Mouse (Mus musculus) gastrocnemius, postnatal 36 days (tissue): ENCODE measurements around the gene Cntnap1. TPM values are rescaled to one million over a fixed set of nuclear protein-coding genes. Genes with fewer than 3 reads are reported as not detected.
"Not testable (repeated sequence)": the region's sequence is repeated elsewhere in the genome, so short reads cannot be mapped to it uniquely, and the experiment has no call there.

ENCODE experiments used
- DNase-seq, 2 experiments: peaks; one replicate each; pipeline ENCODE4 v3.0.0; 2022
- intact Hi-C: fragments of 180-260 bp; cut with DNase I; formaldehyde crosslinking; loops from one replicate; pipeline ENCODE4 v1.15.1; 2025
- total RNA-seq, 2 experiments: library from RNA; stranded (reverse); gene quantifications; 2 replicates each; pipeline ENCODE4 v1.2.3; 2021

Cntnap1 gene
- total RNA-seq, 2 experiments from 2014 or later, result 1.1 to 2.1 TPM

DNA sequence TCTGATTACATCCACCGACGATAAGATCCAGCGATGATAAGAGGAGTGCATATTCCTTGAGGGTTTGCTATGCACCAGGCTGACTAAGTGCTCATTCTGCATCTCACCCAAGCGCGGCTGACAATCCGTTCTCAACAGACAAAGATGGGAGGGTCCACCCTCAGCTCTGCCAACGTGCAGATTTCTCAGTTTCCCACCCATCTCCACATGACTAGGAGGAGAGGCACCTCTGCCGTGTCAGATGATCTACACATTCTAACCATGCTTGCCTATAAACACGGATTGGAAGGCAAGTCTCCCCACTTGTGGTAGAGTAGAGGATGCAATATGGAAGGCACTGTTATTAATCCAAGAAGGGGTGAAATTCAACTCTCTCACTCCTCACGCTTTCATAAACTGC lies 21.6 kb upstream of the Cntnap1 start:
- intact Hi-C loops, result no loop called here
- no peak for DNase-seq

DNA sequence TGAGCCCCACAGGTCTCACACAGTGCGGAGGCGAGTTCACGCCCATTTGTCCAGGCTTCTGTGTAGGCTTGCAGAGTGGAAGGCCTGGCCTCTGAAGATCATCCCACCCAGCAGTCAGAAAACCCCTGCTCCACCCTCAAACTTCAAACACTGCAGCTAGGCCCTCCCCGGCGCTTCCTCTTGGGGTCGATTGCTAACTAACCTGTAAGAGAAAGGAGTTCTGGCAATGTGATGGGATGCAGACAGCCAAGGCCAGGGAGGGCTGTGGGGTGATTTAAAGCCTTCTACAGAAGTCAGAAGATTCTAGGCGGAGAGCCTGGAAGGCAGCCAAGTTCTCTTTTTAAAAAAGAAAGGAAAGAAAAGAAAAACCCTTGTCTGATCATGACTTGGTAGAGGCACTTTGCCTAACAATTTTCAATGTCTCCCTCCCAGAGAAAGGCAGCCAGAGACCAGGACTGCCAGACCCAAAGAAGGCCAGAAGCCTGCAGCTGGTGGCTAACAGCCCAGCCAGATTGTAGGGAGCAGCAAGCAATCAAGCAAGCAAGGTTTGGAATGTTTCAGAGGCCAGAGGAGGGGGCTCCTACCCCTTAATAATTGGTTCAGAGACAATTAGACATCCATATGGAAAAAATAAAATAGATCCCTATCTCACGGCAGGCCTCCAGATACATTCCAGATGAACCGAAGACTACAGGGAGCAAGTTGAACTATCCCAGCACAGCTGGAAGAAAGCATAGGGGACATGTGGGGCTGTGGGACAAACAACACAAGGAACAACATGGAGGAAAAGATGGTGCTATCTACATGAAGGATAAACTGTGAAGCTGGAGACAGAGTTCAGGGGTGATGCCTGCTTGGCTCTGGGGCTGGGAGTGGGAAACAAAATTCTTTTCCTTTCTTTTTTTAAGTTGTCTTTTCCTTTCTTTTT lies 20.9 kb upstream of the Cntnap1 start:
- intact Hi-C loops, result no loop called here
- peak in 1 of 2 experiments; percentile 52 for DNase-seq

GRCm38 (mm10) chr11:101151063-101151462 lies 19.3 kb upstream of the Cntnap1 start:
- intact Hi-C loops, result no loop called here
- DNase-seq, result no peak

- intact Hi-C loops, result no loop called here
- no peak for DNase-seq
These were observed 17.5 kb upstream of the Cntnap1 start for GRCm38 (mm10) chr11:101152825-101153224.

- intact Hi-C loops, result no loop called here
- DNase-seq, result no peak
These were observed 15.7 kb upstream of the Cntnap1 start for GRCm38 (mm10) chr11:101154648-101155047.

GRCm38 (mm10) chr11:101155151-101155550 lies 15.2 kb upstream of the Cntnap1 start:
- intact Hi-C loops, result no loop called here
- no peak for DNase-seq

DNA sequence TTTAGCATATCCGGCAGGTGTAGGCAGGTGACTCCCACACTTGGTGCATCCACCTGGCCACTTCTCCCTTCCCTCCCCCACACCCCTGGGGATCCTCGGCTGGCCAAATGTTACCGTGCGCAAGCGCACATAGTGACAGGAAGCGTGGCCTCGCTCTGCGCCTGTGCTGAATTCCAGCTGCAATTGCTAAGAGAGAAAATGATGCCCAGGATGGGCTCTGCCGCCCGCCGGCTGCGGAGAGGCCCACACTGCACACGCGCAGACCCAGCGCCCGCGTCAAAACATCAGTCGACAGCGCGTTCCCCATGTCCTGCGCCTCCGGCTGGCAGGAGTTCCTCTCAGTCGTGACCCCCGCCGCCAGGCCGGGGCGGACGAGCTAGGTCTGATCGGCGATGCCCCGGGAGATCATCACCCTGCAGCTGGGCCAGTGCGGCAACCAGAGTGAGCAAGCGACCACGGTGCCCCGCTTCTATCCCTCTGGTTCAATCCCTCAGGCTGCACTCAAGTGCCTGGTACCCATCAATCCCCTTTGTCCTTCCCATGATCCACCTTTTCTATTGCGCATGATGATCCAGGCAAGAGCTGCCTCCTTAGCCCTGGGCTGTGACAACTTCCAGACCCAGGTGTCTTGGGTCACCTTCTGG lies 14.5 kb upstream of the Cntnap1 start, which contains the start of gene Tubg2:
Gene Tubg2 (plus strand): TSS at position 180 of the 644 bp plus-strand sequence.
- DNase-seq, result no peak
- intact Hi-C loops, result no loop called here

DNA sequence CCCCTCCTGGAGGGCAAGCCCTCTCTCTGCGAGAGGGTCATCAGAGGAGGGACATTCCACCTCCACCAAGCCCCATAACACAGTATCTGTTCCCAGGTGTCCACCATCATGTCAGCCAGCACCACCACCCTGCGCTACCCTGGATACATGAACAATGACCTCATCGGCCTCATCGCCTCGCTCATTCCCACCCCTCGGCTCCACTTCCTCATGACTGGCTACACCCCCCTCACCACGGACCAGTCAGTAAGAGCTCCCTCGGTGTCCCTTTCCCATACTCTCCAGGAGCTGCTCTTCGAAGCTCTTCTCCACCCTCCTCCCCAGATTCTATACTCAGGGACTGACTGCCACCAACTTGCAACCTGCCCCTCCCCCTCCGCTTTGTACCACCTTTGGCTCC lies 10.2 kb upstream of the Cntnap1 start:
- DNase-seq, intact Hi-C loops: not testable (repeated sequence)

GRCm38 (mm10) chr11:101160981-101161505 lies 9.3 kb upstream of the Cntnap1 start:
- DNase-seq, intact Hi-C loops: not testable (repeated sequence)

DNA sequence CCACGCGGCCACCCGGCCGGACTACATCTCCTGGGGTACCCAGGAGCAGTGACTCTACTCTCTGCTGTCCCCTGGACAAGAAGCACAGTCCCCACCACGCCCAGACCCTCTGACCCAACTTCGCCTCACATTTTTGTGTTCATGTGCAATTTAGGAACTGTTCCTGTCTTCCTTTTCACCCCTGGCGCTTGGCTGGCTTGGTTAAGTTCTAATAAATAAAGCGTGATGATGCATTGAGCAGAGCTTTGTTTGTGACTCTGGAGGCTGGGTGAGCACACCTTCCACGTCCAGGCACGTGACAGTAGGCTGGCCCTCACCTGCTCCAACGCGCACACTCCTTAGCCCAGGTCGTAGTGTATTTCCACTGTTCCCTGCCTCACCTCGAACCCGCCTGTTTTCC lies 8.8 kb upstream of the Cntnap1 start:
- intact Hi-C loops, result no loop called here
- DNase-seq, result no peak

- intact Hi-C loops, result no loop called here
- DNase-seq, result no peak
These were observed 8.0 kb upstream of the Cntnap1 start for GRCm38 (mm10) chr11:101162301-101162700.

- intact Hi-C loops, result no loop called here
- DNase-seq, result peak; percentile 67 to 85
These were observed 7.6 kb upstream of the Cntnap1 start for GRCm38 (mm10) chr11:101162772-101163171.

DNA sequence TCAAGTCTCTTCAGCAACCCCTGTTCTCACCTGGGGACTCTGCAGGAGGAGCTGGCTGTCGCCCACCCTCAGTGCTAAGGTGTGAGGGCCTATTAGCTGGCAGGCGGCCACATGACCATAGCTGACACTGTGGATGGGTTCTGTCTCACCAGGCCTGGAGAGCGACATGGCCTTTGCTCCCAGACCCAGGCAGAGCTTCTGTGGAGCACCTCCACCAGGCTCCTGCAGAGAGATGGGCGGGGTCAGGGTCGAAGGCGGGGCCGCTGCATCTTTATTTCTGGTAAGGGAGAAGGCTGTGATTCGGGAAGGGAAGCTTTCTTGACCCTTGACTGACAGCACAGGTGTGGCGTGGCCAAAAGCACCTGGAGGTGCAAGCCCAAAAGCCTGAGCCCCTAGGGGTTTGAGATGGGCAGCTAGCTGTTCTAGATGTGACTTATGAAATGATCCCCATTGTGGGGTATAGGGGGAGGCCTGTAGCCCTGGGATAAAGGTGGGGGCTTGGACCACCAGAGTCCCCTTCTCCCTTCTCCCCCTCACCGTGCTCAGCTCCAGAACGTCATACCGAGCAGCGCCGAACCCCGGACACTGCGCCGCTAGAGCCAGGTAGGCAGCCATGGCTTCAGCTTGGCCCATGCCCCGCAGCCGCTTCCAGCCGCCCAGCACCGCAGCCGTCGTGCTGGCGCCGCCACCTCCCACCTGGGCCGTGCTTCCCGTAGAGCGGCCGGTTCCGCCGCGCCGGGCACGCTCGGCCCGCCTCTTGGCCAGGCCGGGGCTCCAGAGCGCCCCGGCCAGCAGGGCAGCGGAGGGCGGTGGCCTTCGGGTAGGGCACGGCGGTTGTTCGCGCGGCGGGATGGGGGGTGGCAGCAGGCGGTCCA lies 6.6 kb upstream of the Cntnap1 start:
- no peak for DNase-seq

GRCm38 (mm10) chr11:101164351-101164665 lies 6.0 kb upstream of the Cntnap1 start:
- intact Hi-C loops, result no loop called here
- DNase-seq, result no peak

More for the DNA sequence above, 6.6 kb upstream of the Cntnap1 start:
- intact Hi-C loops, result no loop called here

DNA sequence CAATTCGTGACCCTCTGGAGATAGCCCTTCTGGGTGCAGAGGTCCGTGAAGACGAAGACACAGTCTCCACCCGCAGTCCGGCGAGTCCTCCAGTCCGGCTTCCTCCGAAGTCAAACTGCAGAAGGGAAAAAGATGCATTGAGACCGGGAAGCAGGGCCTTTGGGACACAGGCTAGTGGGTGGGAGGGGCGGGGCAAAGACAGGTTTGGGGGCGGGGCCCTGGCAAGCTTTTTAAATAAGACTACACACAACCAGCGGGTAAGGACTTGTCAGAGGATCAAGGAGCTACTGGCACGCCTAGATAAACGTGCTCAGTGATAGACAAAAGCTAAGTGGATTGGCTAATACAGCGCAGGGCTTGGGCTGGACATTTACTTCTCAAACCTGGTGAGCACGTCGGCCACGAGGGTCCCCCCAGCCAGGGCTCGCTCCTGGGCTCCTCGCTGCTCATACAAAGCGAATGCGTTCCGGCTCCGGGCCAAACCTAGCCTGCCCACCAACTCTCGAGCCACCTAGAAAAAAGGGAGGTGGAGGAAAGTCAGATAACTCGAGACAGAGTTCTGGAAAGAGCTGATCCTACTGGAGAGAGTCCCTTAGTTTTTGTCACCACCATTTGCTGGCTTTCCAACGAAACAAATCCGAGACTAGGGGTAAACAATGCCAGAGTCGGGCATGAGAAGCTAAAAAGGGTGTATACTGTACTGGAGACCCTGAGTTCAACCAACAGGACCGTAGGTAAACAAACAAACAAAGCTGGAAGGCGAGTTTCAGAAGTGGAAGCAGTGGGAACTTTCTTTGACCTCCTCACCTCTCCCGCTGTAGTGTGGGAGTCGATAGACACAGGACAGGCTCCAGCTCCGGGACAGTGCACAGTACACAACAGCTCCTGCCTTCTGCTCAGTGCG lies 5.4 kb upstream of the Cntnap1 start:
- DNase-seq, result no peak
- intact Hi-C loops, result loop anchor here (5.0 kb wide), 1 partner anchor 33 kb away; no protein-coding TSS in a partner anchor

DNA sequence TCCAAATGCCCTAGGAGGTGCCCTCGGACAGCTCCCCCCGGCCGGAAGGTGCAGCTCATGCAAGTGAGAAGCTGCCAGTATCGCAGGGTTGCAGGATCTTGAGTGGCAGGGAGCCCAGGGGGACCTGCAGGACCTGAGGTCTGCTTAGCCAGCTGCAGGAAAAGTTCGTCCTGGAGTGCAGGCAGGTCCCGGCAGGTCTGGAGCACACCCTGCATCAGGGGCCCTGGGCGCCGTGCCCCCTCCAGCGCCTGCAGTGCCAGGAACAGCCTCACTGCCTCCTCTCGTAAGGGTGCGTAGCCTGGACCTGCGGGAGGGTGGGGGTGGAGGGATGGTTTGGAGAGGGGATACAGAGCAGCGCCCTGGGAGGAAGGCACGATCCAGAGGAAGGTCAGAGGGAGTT lies 4.0 kb upstream of the Cntnap1 start:
- intact Hi-C loops, result loop anchor here (5.0 kb wide), 1 partner anchor 34 kb away; no protein-coding TSS in a partner anchor
- DNase-seq, result no peak

GRCm38 (mm10) chr11:101167211-101167962 lies 2.9 kb upstream of the Cntnap1 start:
- no peak for DNase-seq
- intact Hi-C loops, result loop anchor here (5.0 kb wide), 1 partner anchor 35 kb away; no protein-coding TSS in a partner anchor

- intact Hi-C loops, result loop anchor here (5.0 kb wide), 1 partner anchor 36 kb away; no protein-coding TSS in a partner anchor
- no peak for DNase-seq
These were observed 2.4 kb upstream of the Cntnap1 start for GRCm38 (mm10) chr11:101167963-101168300.
